Mouse (Mus musculus): ENCODE measurements around the gene Tctex1d4. TPM values are rescaled to one million over a fixed set of nuclear protein-coding genes. Genes with fewer than 3 reads are reported as not detected.
A peak's percentile ranks its signal among the peaks of the same experiment; 100 is the strongest.

Tctex1d4 gene
- total and polyA plus RNA-seq, 3 experiments = 0.98 TPM; not detected in 2

GRCm38 (mm10) chr4:117139217-117139612 lies 12.6 kb downstream of the Tctex1d4 start (continued):
- 0 out of 2 replicates have a peak, but pooled peaks have one; percentile 36 for TF ChIP-seq JUND (conservative IDR thresholded peaks at IDR 0.05; ENCODE audit: low read depth, low read length)
- no peak for TF ChIP-seq EP300 (IDR thresholded peaks at IDR 0.05; ENCODE audit: low read length)
- peak; percentile 83 for TF ChIP-seq RAD21 (IDR thresholded peaks at IDR 0.05; ENCODE audit: low read depth, low read length)
- peak; percentile 97 for TF ChIP-seq MXI1 (IDR thresholded peaks at IDR 0.05; ENCODE audit: low read depth, low read length)
- TF ChIP-seq JUN (IDR thresholded peaks at IDR 0.05; ENCODE audit: insufficient read depth, low read depth, low read length) = no peak
- peak; percentile 66; the same call in 1 of the 2 replicates for TF ChIP-seq NELFE (IDR thresholded peaks at IDR 0.05; ENCODE audit: low read depth, low read length)
- no peak for TF ChIP-seq E2F4 (IDR thresholded peaks at IDR 0.05; ENCODE audit: insufficient replicate concordance, low read depth, low read length)
- no peak for TF ChIP-seq UBTF (IDR thresholded peaks at IDR 0.05; ENCODE audit: low read depth, low read length)
- TF ChIP-seq SIN3A (IDR thresholded peaks at IDR 0.05; ENCODE audit: low read length) = peak; percentile 92
- TF ChIP-seq TCF12 (IDR thresholded peaks at IDR 0.05; ENCODE audit: low read depth, low read length) = 0 out of 2 replicates have a peak, but pooled peaks have one; percentile 35

- Histone ChIP-seq H3K4me1 (ENCODE audit: control insufficient read depth in 1 of 2, insufficient read depth in 2 of 2) (peaks cover 9 to 26% of the 10 kb centered on the region in 2 experiments), H3K4me2 (ENCODE audit: insufficient read depth, low read depth, poor library complexity, severe bottlenecking) (no peak overlapping the region), H3K4me3 (replicated peaks in 1 of 3; ENCODE audit: low read depth in 2 of 3, low read length in 2 of 3, poor library complexity in 1 of 3) (no peak overlapping the region), H3K27ac (ENCODE audit: insufficient read depth, low read depth) (no peak overlapping the region), H3K36me3 (replicated peaks in 1 of 2; ENCODE audit: control insufficient read depth in 1 of 2, insufficient read depth in 1 of 2, low read length in 1 of 2) (no peaks in the 10 kb centered on the region), H3K9me3 (replicated peaks; ENCODE audit: low read length) (no peaks in the 10 kb centered on the region), H3K27me3 (replicated peaks) (no peaks in the 10 kb centered on the region), H3K79me2 (replicated peaks; ENCODE audit: control insufficient read depth, extremely low read depth, insufficient read depth, poor library complexity, severe bottlenecking) (no peaks in the 10 kb centered on the region), H3K9ac (ENCODE audit: insufficient read depth, low read depth) (no peak overlapping the region)
- peak; percentile 5; the same call in 1 of the 2 replicates for TF ChIP-seq ZC3H11A (IDR thresholded peaks at IDR 0.05; ENCODE audit: low read depth, low read length)
- 0 out of 2 replicates have a peak, but pooled peaks have one; percentile 26 for TF ChIP-seq MYC (IDR thresholded peaks at IDR 0.05; ENCODE audit: low read depth, low read length)
- TF ChIP-seq RAD21 (IDR thresholded peaks at IDR 0.05; ENCODE audit: low read depth, low read length) = peak; percentile 69
- TF ChIP-seq TBP (conservative IDR thresholded peaks at IDR 0.05; ENCODE audit: low read depth, low read length) = no peak
- peak; percentile 33 for TF ChIP-seq SMC3 (IDR thresholded peaks at IDR 0.05; ENCODE audit: low read depth, low read length)
- TF ChIP-seq CTCF (conservative IDR thresholded peaks at IDR 0.05 in 1 of 2, IDR thresholded peaks at IDR 0.05 in 1 of 2; ENCODE audit: low read depth in 2 of 2, low read length in 2 of 2) = peak in 1 of 2 experiments; percentile 68; a peak in 2 of 4 replicates
- no peak for TF ChIP-seq CHD2 (IDR thresholded peaks at IDR 0.05; ENCODE audit: low read length)
- in situ Hi-C loops (cut with MboI; ENCODE audit: low pct_ligation_motif_present, low pct_unique_long_range_greater_than_20kb, low sequenced_read_pairs) = no loop called here
- dilution Hi-C loops (cut with MboI; ENCODE audit: extremely low pct_ligation_motif_present, extremely low pct_unique_long_range_greater_than_20kb, low sequenced_read_pairs) = no loop called here
- DNase-seq (ENCODE audit: extremely low read depth) = no peak
Observed at GRCm38 (mm10) chr4:117140613-117141012, 14.0 kb downstream of the Tctex1d4 start.

GRCm38 (mm10) chr4:117143023-117143422 lies 16.4 kb downstream of the Tctex1d4 start:
- H3K36me3 ChIP-seq (replicated peaks in 1 of 2; ENCODE audit: control insufficient read depth in 1 of 2, insufficient read depth in 1 of 2, low read length in 1 of 2) = peaks cover 0 to 7% of the 10 kb centered on the region in 2 experiments
- H3K9me3 ChIP-seq (replicated peaks; ENCODE audit: low read length) = no peaks in the 10 kb centered on the region
- H3K4me1 ChIP-seq (ENCODE audit: control insufficient read depth in 1 of 2, insufficient read depth in 2 of 2) = peaks cover 4 to 15% of the 10 kb centered on the region in 2 experiments; a peak in 3 of 4 replicates
- H3K4me3 ChIP-seq (replicated peaks in 1 of 3; ENCODE audit: low read depth in 2 of 3, low read length in 2 of 3, poor library complexity in 1 of 3) = no peak overlapping the region
- dilution Hi-C loops (cut with MboI; ENCODE audit: extremely low pct_ligation_motif_present, extremely low pct_unique_long_range_greater_than_20kb, low sequenced_read_pairs) (no loop called here), in situ Hi-C loops (cut with MboI; ENCODE audit: low pct_ligation_motif_present, low pct_unique_long_range_greater_than_20kb, low sequenced_read_pairs) (no loop called here)
- no peak for DNase-seq (ENCODE audit: extremely low read depth)
- no peaks in the 10 kb centered on the region for H3K27me3 ChIP-seq (replicated peaks)
- TF ChIP-seq JUND (conservative IDR thresholded peaks at IDR 0.05; ENCODE audit: low read depth, low read length) (no peak), EP300 (IDR thresholded peaks at IDR 0.05; ENCODE audit: low read length) (no peak), IRF4 (IDR thresholded peaks at IDR 0.05; ENCODE audit: low read depth, low read length) (no peak), PAX5 (IDR thresholded peaks at IDR 0.05; ENCODE audit: low read length) (no peak), RAD21 (IDR thresholded peaks at IDR 0.05; ENCODE audit: low read depth, low read length) (no peak), ZKSCAN1 (IDR thresholded peaks at IDR 0.05; ENCODE audit: borderline replicate concordance, low read depth, low read length) (no peak), E2F4 (IDR thresholded peaks at IDR 0.05; ENCODE audit: insufficient replicate concordance, low read depth, low read length) (no peak), ELF1 (IDR thresholded peaks at IDR 0.05; ENCODE audit: low read depth, low read length) (no peak), ETS1 (conservative IDR thresholded peaks at IDR 0.05; ENCODE audit: low read depth, low read length) (no peak), POLR2AphosphoS2 (IDR thresholded peaks at IDR 0.05; ENCODE audit: low read depth, low read length) (no peak), ZNF384 (IDR thresholded peaks at IDR 0.05; ENCODE audit: low read depth, low read length) (no peak), RCOR1 (conservative IDR thresholded peaks at IDR 0.05; ENCODE audit: low read depth, low read length) (no peak), HCFC1 (IDR thresholded peaks at IDR 0.05; ENCODE audit: low read depth, low read length) (no peak), ZMIZ1 (IDR thresholded peaks at IDR 0.05; ENCODE audit: low read depth, low read length) (no peak), CHD2 (IDR thresholded peaks at IDR 0.05; ENCODE audit: low read length) (no peak), MXI1 (IDR thresholded peaks at IDR 0.05; ENCODE audit: low read depth, low read length) (no peak), MYC (IDR thresholded peaks at IDR 0.05; ENCODE audit: low read depth, low read length) (no peak), SIN3A (IDR thresholded peaks at IDR 0.05; ENCODE audit: low read length) (no peak)
- no peak overlapping the region for H3K27ac ChIP-seq (ENCODE audit: insufficient read depth, low read depth)
- no peak overlapping the region for H3K9ac ChIP-seq (ENCODE audit: insufficient read depth, low read depth)
- H3K79me2 ChIP-seq (replicated peaks; ENCODE audit: control insufficient read depth, extremely low read depth, insufficient read depth, poor library complexity, severe bottlenecking) = no peaks in the 10 kb centered on the region
- no peak overlapping the region for H3K4me2 ChIP-seq (ENCODE audit: insufficient read depth, low read depth, poor library complexity, severe bottlenecking)
